Mouse (Mus musculus): ENCODE data around the gene Slc2a8. TPM values are rescaled to one million over a fixed set of nuclear protein-coding genes. Genes with fewer than 3 reads are reported as not detected.

Gene Slc2a8
- polyA plus RNA-seq, 1 experiment from 2014 or later = 18.2 TPM

DNA sequence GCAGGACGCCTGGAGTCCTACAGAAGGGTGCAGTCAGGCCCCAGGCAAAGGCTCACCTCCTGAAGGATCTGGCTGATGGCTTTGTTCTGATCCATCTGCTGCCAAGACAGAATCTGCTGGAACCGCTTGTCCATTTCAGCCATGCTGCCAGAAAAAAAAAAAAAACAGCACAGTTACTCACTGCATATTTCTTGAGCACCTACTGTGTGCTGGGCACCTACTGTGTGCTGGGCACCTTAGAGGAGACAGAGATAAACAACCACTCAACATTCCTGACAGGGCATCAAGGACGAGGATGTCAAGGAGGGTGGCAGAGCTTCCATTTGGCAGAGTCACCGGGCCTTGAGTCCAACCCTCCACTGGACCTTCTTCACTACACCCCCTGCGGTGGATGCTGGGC is 43.1 kb downstream of the Slc2a8 start:
- ATAC-seq (ENCODE audit: low FRiP score, low TSS enrichment) = no peak
- no peak overlapping the region for H3K27ac ChIP-seq (replicated peaks; ENCODE audit: low read depth, low read length)
- DNase-seq = no peak
- peaks cover 88% of the 10 kb centered on the region for H3K36me3 ChIP-seq (ENCODE audit: control insufficient read depth, insufficient read depth, low read length)
- no peak overlapping the region for H3K4me3 ChIP-seq (replicated peaks; ENCODE audit: low read depth, low read length)
- 92% methylated on average over 5 of the region's 5 CpGs for WGBS
- H3K4me1 ChIP-seq (ENCODE audit: control insufficient read depth, insufficient read depth, low read length) = no peaks in the 10 kb centered on the region
- no peaks in the 10 kb centered on the region for H3K27me3 ChIP-seq (ENCODE audit: control insufficient read depth, insufficient read depth, low read length)
- H3K4me2 ChIP-seq (ENCODE audit: low read length) = no peak overlapping the region
- no peaks in the 10 kb centered on the region for H3K9me3 ChIP-seq (ENCODE audit: control insufficient read depth, low read length)
- no peak overlapping the region for H3K9ac ChIP-seq (replicated peaks; ENCODE audit: low read length)

DNA sequence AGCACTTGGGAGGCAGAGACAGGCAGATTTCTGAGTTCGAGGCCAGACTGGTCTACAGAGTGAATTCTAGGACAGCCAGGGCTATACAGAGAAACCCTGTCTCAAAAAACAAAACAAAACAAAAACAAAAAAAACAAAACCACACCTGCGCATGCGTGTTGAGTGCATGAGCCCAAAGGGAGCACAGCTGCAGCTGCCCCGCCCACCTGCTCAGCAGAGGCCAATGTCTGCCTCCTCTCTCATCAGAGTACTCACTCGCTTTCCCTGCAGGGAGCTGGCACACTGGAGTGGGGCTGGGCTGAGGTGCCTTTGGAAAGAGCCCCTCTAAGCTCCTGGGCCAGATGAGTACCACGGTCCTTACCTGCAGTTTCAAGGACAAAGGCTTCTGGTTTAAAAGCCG is 50.2 kb downstream of the Slc2a8 start:
- H3K27me3 ChIP-seq (ENCODE audit: control insufficient read depth, insufficient read depth, low read length) = no peaks in the 10 kb centered on the region
- H3K9ac ChIP-seq (replicated peaks; ENCODE audit: low read length) = no peak overlapping the region
- no peak overlapping the region for H3K27ac ChIP-seq (replicated peaks; ENCODE audit: low read depth, low read length)
- WGBS = 81% methylated on average over 7 of the region's 7 CpGs
- no peak overlapping the region for H3K4me2 ChIP-seq (ENCODE audit: low read length)
- no peak overlapping the region for H3K4me3 ChIP-seq (replicated peaks; ENCODE audit: low read depth, low read length)
- no peak for ATAC-seq (ENCODE audit: low FRiP score, low TSS enrichment)
- peaks cover 68% of the 10 kb centered on the region for H3K36me3 ChIP-seq (ENCODE audit: control insufficient read depth, insufficient read depth, low read length)
- DNase-seq = no peak
- H3K9me3 ChIP-seq (ENCODE audit: control insufficient read depth, low read length) = no peaks in the 10 kb centered on the region
- H3K4me1 ChIP-seq (ENCODE audit: control insufficient read depth, insufficient read depth, low read length) = no peaks in the 10 kb centered on the region

DNA sequence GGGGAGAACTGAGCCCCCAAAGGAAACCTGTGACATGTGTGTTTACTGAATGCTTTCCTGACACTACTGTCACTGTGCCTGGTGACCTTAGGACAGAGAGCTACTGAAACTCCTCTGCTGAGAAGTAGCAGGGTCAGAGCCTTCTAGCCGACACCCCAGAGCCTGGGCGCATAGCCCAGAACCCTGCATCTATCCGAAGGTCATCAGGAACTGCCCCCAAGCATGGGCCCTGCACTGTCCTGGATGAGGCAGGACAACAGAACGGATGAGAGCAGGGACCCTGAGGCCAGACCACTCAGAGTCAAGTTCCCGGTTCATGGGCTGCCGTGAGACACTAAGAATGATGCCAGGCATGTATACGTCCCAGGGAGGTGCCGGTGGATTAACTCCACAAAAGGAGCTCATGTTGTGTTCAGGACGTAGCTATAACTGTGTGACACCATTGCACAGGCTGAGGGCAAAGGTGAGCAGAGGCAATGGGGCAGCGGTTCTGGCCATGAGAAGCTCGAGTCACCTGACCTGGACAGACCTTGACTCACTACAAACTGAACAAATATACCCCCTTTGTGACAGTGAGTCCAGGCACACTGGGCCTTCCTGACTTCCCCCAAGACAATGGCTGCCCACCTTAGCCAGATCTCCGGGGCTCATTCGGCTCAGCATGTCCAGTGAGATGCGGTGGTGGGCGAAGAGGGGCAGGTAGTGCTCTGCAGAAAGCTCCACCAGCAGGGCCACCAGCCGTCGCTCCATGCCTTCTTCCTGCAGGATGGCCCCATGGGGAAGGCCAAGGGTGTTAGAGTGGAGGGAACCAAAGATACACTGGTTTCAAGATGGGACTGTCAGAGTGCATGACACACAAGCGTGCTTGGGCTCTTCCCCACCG is 52.7 kb downstream of the Slc2a8 start:
- no peak overlapping the region for H3K4me3 ChIP-seq (replicated peaks; ENCODE audit: low read depth, low read length)
- ATAC-seq (ENCODE audit: low FRiP score, low TSS enrichment) (no peak), DNase-seq (no peak)
- peaks cover 66% of the 10 kb centered on the region for H3K36me3 ChIP-seq (ENCODE audit: control insufficient read depth, insufficient read depth, low read length)
- no peaks in the 10 kb centered on the region for H3K27me3 ChIP-seq (ENCODE audit: control insufficient read depth, insufficient read depth, low read length)
- no peak overlapping the region for H3K4me2 ChIP-seq (ENCODE audit: low read length)
- H3K9me3 ChIP-seq (ENCODE audit: control insufficient read depth, low read length) = no peaks in the 10 kb centered on the region
- H3K9ac ChIP-seq (replicated peaks; ENCODE audit: low read length) = no peak overlapping the region
- H3K27ac ChIP-seq (replicated peaks; ENCODE audit: low read depth, low read length) = no peak overlapping the region
- 88% methylated on average over 19 of the region's 19 CpGs for whole genome bisulfite sequencing
- H3K4me1 ChIP-seq (ENCODE audit: control insufficient read depth, insufficient read depth, low read length) = no peaks in the 10 kb centered on the region

DNA sequence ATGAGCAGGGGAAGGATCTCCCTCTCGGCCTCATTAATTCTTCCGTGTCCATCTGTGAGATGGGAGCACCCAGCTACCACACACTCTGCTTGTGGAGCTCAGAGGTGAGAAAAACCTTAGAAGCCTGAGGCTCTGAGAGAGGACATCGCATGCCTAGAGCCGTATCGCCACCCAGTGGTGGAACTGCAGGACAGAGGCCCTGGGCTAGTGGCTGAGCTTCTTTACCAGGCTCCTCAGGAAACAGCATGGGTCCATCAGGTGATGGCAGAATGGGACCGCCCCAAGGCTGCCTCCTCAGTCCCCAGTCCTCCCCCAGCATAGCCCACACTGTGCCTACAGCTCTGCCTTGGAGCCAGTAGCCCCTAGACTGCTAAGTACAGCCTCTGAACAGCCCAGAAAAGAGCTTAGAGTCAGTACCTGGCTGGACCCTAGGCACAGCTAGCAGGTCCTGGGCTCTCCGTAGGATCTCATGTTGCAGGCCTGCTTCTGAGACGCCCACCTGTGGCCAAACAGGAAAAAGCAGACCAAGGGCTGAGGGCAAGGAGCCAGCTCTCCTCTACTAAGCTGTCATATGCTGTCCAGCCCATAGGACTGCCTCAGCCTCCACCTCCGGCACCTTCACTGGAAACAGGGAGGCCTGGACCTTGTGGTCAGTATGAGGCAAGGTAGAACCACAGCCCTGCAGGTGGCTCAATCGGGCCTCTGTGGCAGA is 53.5 kb downstream of the Slc2a8 start:
- H3K4me1 ChIP-seq (ENCODE audit: control insufficient read depth, insufficient read depth, low read length) = no peaks in the 10 kb centered on the region
- no peaks in the 10 kb centered on the region for H3K27me3 ChIP-seq (ENCODE audit: control insufficient read depth, insufficient read depth, low read length)
- no peak overlapping the region for H3K9ac ChIP-seq (replicated peaks; ENCODE audit: low read length)
- 28% methylated on average over 10 of the region's 10 CpGs for WGBS
- no peaks in the 10 kb centered on the region for H3K9me3 ChIP-seq (ENCODE audit: control insufficient read depth, low read length)
- H3K4me2 ChIP-seq (ENCODE audit: low read length) = no peak overlapping the region
- peak; percentile 78 for DNase-seq
- no peak overlapping the region for H3K27ac ChIP-seq (replicated peaks; ENCODE audit: low read depth, low read length)
- H3K4me3 ChIP-seq (replicated peaks; ENCODE audit: low read depth, low read length) = no peak overlapping the region
- ATAC-seq (ENCODE audit: low FRiP score, low TSS enrichment) = no peak; the same call in 1 of the 2 replicates
- peaks cover 66% of the 10 kb centered on the region for H3K36me3 ChIP-seq (ENCODE audit: control insufficient read depth, insufficient read depth, low read length)

DNA sequence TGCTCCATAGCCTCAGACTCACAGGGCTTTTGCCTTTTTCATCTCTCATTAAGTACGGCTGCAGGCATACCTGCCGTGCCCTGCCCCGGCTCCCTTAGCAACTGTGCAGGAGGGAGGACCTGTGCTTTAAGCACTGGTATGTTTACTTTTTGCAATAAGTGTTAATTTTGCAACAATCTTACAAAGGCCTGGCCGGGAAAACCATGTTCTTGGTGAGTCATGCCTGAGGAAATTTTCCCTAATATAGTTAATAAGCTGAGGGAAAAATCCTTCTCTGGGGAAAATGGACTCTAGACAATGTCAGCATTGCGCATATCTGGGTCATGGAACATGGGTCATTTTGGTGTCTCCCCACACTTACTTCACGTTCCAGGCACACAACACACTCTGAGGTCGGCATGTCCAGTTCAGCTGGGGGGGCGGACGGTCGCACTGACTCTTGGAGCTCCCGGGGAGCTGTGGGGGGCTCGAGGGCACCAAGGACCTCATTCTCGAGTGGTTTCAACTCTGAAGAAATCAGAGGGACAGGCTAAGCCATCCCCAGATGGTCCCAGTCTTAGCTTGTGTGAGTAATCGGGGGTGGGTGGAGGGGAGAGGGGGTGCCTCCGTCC is 54.2 kb downstream of the Slc2a8 start:
- Histone ChIP-seq H3K4me3 (replicated peaks; ENCODE audit: low read depth, low read length) (no peak overlapping the region), H3K4me2 (ENCODE audit: low read length) (no peak overlapping the region), H3K27me3 (ENCODE audit: control insufficient read depth, insufficient read depth, low read length) (no peaks in the 10 kb centered on the region), H3K27ac (replicated peaks; ENCODE audit: low read depth, low read length) (no peak overlapping the region), H3K4me1 (ENCODE audit: control insufficient read depth, insufficient read depth, low read length) (no peaks in the 10 kb centered on the region), H3K9ac (replicated peaks; ENCODE audit: low read length) (no peak overlapping the region), H3K9me3 (ENCODE audit: control insufficient read depth, low read length) (no peaks in the 10 kb centered on the region), H3K36me3 (ENCODE audit: control insufficient read depth, insufficient read depth, low read length) (peaks cover 66% of the 10 kb centered on the region)
- WGBS = 84% methylated on average over 15 of the region's 15 CpGs
- DNase-seq (no peak), ATAC-seq (ENCODE audit: low FRiP score, low TSS enrichment) (no peak)

DNA sequence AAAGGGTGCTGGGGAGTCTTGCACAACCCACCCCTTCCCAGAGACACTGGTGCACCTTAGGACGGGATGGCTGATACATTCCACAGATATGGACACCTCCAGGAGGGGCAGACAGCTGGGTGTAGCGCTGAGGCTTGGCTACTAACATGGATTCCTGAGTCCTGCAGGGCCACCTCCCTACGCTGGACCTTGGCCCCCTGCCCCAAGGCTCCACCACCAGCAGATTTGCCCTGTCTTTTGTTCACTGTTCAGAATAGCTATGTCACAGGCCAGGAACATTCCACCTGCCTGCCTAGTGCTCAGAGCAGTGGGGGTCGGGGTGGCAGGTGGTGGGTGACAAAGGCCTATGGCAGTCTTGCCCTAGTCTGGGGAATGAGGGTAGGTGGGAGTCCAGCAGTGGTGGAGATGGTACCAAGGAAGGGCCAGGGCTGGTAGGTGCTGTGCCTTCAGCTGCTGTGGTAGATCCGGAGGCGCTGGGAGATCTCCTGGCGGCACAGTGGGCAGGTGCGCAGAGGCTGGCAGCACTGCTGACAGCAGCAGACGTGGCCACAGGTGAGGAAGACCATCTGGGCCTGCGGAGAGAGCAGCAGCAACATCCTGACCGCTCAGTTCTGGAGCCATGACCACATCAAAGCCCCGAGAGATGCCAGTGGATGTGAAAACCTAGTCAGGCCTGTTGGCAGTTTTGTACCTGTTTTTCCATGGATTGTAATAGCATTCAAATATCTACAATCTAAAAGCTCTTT is 55.4 kb downstream of the Slc2a8 start:
- 91% methylated on average over 12 of the region's 12 CpGs for WGBS
- Histone ChIP-seq H3K36me3 (ENCODE audit: control insufficient read depth, insufficient read depth, low read length) (peaks cover 68% of the 10 kb centered on the region), H3K9ac (replicated peaks; ENCODE audit: low read length) (no peak overlapping the region), H3K4me3 (replicated peaks; ENCODE audit: low read depth, low read length) (no peak overlapping the region), H3K27me3 (ENCODE audit: control insufficient read depth, insufficient read depth, low read length) (no peaks in the 10 kb centered on the region), H3K9me3 (ENCODE audit: control insufficient read depth, low read length) (no peaks in the 10 kb centered on the region), H3K4me1 (ENCODE audit: control insufficient read depth, insufficient read depth, low read length) (no peaks in the 10 kb centered on the region), H3K27ac (replicated peaks; ENCODE audit: low read depth, low read length) (no peak overlapping the region), H3K4me2 (ENCODE audit: low read length) (no peak overlapping the region)
- ATAC-seq (ENCODE audit: low FRiP score, low TSS enrichment) = no peak
- DNase-seq = no peak

DNA sequence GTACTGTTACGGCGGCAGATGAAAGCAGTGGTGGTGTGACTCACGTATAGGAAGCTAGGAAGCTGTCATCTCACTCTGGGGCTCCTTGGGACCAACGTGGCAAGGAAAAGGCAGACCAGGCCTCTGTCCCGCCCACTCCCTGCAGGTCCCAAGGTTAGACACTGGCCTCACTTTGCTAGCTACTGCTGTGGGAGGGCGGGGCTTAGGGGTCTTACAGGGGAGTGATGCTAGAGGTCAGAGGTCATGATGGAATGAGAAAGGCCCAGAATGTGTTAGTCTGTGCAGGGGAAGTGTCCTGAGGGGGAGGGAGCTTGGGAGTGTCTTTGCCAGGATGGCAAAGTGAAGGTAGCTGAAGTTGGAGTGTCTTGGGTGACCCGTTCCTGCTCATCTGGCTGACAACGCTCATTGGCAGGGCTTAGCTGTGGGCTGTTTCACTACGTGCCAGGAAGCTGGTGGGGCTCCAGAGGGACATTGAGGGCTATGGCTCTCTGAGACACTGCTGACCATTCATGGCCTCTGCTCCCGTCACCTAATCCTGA is 57.5 kb downstream of the Slc2a8 start:
- Histone ChIP-seq H3K9me3 (ENCODE audit: control insufficient read depth, low read length) (no peaks in the 10 kb centered on the region), H3K36me3 (ENCODE audit: control insufficient read depth, insufficient read depth, low read length) (peaks cover 81% of the 10 kb centered on the region), H3K27ac (replicated peaks; ENCODE audit: low read depth, low read length) (no peak overlapping the region), H3K4me3 (replicated peaks; ENCODE audit: low read depth, low read length) (no peak overlapping the region), H3K4me2 (ENCODE audit: low read length) (no peak overlapping the region), H3K9ac (replicated peaks; ENCODE audit: low read length) (no peak overlapping the region), H3K4me1 (ENCODE audit: control insufficient read depth, insufficient read depth, low read length) (no peaks in the 10 kb centered on the region), H3K27me3 (ENCODE audit: control insufficient read depth, insufficient read depth, low read length) (no peaks in the 10 kb centered on the region)
- ATAC-seq (ENCODE audit: low FRiP score, low TSS enrichment) (no peak), DNase-seq (no peak)
- 67% methylated on average over 10 of the region's 10 CpGs for WGBS

DNA sequence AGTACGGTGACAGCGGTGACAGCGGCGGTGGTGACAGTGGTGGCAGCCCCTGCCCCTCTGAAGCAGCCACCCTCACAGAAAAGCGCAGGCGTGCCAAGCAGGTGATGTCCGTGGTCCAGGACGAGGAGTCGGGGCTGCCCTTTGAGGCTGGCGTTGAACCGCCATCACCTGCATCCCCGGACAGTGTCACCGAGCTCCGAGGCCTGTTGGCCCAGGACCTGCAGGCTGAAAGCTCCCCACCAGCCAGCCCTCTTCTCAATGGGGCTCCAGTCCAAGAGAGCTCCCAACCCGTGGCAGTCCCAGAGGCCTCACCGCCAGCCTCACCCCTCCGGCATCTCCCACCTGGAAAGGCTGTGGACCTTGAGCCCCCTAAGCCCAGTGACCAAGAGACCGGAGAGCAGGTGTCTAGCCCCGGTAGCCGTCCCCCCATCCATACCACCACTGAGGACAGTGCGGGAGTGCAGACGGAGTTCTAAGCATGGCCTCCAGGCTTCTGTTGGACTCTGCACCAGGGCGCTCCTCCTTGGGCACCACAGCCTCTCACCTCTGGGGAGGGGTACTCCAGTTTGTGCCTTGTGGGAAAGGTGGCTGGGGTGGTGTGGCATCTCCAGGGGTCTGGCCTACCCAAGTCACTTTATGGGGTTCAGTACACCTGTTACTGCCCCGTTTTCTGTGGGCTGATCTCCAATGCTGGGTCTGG is 58.2 kb downstream of the Slc2a8 start:
- H3K27ac ChIP-seq (replicated peaks; ENCODE audit: low read depth, low read length) = no peak overlapping the region
- H3K4me3 ChIP-seq (replicated peaks; ENCODE audit: low read depth, low read length) = no peak overlapping the region
- no peak overlapping the region for H3K4me2 ChIP-seq (ENCODE audit: low read length)
- no peaks in the 10 kb centered on the region for H3K4me1 ChIP-seq (ENCODE audit: control insufficient read depth, insufficient read depth, low read length)
- no peaks in the 10 kb centered on the region for H3K27me3 ChIP-seq (ENCODE audit: control insufficient read depth, insufficient read depth, low read length)
- ATAC-seq (ENCODE audit: low FRiP score, low TSS enrichment) (no peak), DNase-seq (no peak)
- no peaks in the 10 kb centered on the region for H3K9me3 ChIP-seq (ENCODE audit: control insufficient read depth, low read length)
- H3K36me3 ChIP-seq (ENCODE audit: control insufficient read depth, insufficient read depth, low read length) = peaks cover 84% of the 10 kb centered on the region
- no peak overlapping the region for H3K9ac ChIP-seq (replicated peaks; ENCODE audit: low read length)
- WGBS = 93% methylated on average over 24 of the region's 24 CpGs
